Mouse (Mus musculus) heart, embryonic 16.5 days (tissue): ENCODE results near the gene Fbxl19. TPM values are rescaled to one million over a fixed set of nuclear protein-coding genes. Genes with fewer than 3 reads are reported as not detected.
"Not testable (repeated sequence)": the region's sequence is repeated elsewhere in the genome, so short reads cannot be mapped to it uniquely, and the experiment has no call there.

Experiments
- ATAC-seq: fragments of 200-750 bp; cut with Nextera tagmentation; replicated peaks from 2 replicates; pipeline ENCODE4 v1.8.0; 2017; ENCODE audit warnings: moderate number of reproducible peaks; ENCODE audit not compliant: insufficient read depth, low FRiP score; ENCODE audit errors: extremely low read depth
- H3K27ac ChIP-seq: fragments of 300-500 bp; sonication (generic); 2 replicates; pipeline ENCODE4 v1.5.1; 2014; ENCODE audit warnings: mild to moderate bottlenecking, low read length, control low read depth, moderate library complexity
- H3K27me3 ChIP-seq: fragments of 300-500 bp; sonication (generic); 2 replicates; pipeline ENCODE4 v1.6.1; 2014; ENCODE audit warnings: low read length, mixed read lengths; ENCODE audit not compliant: control insufficient read depth, insufficient read depth
- H3K36me3 ChIP-seq: fragments of 300-500 bp; sonication (generic); 2 replicates; pipeline ENCODE4 v1.6.1; 2014; ENCODE audit not compliant: control insufficient read depth, insufficient read depth
- H3K4me1 ChIP-seq: fragments of 300-500 bp; sonication (generic); 2 replicates; pipeline ENCODE4 v1.6.1; 2014; ENCODE audit warnings: low read length, mixed read lengths; ENCODE audit not compliant: control insufficient read depth, insufficient read depth
- H3K4me2 ChIP-seq: fragments of 300-500 bp; sonication (generic); 2 replicates; pipeline ENCODE4 v1.6.1; 2014; ENCODE audit warnings: low read depth, mild to moderate bottlenecking, control low read depth, low read length
- H3K4me3 ChIP-seq: fragments of 300-500 bp; sonication (generic); 2 replicates; pipeline ENCODE4 v1.5.1; 2014; ENCODE audit warnings: mild to moderate bottlenecking, control low read depth, low read length
- H3K9ac ChIP-seq: fragments of 300-500 bp; sonication (generic); 2 replicates; pipeline ENCODE4 v1.6.1; 2014; ENCODE audit warnings: low read length, control low read depth
- H3K9me3 ChIP-seq: fragments of 300-500 bp; sonication (generic); replicated peaks from 2 replicates; pipeline ENCODE4 v1.6.1; 2016; ENCODE audit warnings: low read length; ENCODE audit not compliant: control insufficient read depth
- WGBS: fragments of 180-500 bp; shearing (Covaris S2); extraction: QIAGEN DNeasy Blood & Tissue Kit; methylation state at CpG from one replicate; pipeline ENCODE4 v1.1.7; 2014; 5-methylcytosine and 5-hydroxymethylcytosine counted together
- polyA plus RNA-seq: library from polyadenylated mRNA; unstranded; fragments of >200 nt; fragmentation: Nextera tagmentation; extraction: Ambion mirVana; gene quantifications from 2 replicates; pipeline ENCODE4 v1.2.1, GENCODE M21; 2015

Fbxl19 gene
- polyA plus RNA-seq, 1 experiment from 2014 or later: 1.3 TPM

DNA sequence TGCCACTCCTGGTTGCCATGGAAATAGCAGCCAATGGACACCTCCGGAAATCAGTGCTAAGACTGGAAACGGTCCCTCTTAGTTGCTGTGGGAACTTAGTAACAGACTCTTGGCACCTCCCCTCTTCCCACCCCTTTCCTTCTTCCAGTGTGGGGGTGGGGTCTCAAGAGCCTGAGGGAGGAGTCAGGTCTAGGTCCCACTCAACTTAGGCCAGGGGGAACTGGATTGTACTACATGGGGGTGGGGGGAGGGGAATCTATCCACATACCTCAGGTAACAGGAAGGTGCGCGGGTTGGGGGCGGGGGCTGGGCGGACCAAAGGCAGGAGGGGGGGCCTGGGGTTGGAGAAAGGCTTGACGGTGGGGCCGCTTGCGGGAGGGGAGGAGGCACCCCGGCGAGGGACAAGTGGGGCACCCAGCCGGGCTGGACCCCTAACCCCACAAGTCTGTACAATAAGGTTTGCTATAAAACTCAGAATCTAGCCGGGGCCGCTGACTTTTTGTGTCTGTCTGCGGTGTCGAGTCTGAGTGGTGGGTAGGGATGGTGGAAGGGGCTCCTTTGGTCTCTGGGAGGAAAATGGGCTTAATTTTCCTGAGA is 24.8 kb downstream of the Fbxl19 start:
- Histone ChIP-seq H3K36me3 (peaks cover 12% of the 10 kb centered on the region), H3K27me3 (no peaks in the 10 kb centered on the region), H3K4me3 (peak overlapping the region; percentile 69), H3K4me1 (peaks cover 6% of the 10 kb centered on the region; the same call in 1 of the 2 replicates), H3K27ac (peak overlapping the region; percentile 84), H3K9ac (peak overlapping the region; percentile 85), H3K4me2 (peak overlapping the region; percentile 85), H3K9me3 (no peaks in the 10 kb centered on the region)
- ATAC-seq: peak; percentile 86
- whole genome bisulfite sequencing: 2% methylated on average over 16 of the region's 16 CpGs

DNA sequence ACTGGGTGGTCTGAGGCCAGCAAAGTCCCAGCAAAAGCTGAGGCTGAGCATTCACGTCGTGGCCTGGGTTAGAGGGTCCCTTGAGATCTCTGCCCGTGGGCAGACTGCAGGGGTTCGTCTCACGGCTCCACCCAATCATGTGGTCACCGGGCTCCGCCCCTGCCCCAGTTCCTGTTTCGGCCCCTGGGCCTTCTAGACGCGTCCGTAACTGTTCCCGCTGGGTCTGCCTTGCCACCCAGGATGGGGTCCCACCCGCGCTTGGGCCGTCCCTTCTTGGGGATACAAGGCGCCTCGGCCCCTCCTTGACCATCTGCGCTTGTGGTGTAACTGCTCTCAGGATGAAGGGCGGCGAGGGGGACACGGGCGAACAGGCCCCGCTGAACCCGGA is 25.3 kb downstream of the Fbxl19 start, which contains the start of gene Orai3:
Orai3 (plus strand) TSS at position 165 of the 388 bp plus-strand sequence.
- H3K36me3 ChIP-seq: peaks cover 12% of the 10 kb centered on the region
- H3K4me2 ChIP-seq: peak within 1 kb of the TSS; percentile 85
- under 1% methylated on average over 24 of the region's 24 CpGs for WGBS
- no peaks in the 10 kb centered on the region for H3K27me3 ChIP-seq
- H3K27ac ChIP-seq: peak within 1 kb of the TSS; percentile 84
- H3K4me1 ChIP-seq: peaks cover 6% of the 10 kb centered on the region; the same call in 1 of the 2 replicates
- ATAC-seq: peak; percentile 74
- H3K9me3 ChIP-seq: no peaks in the 10 kb centered on the region
- H3K4me3 ChIP-seq: peak within 1 kb of the TSS; percentile 69
- H3K9ac ChIP-seq: peak within 1 kb of the TSS; percentile 85

GRCm38 (mm10) chr7:127770039-127770905 is 25.9 kb downstream of the Fbxl19 start:
- ATAC-seq: peak; percentile 16; the same call in 1 of the 2 replicates
- Histone ChIP-seq H3K9ac (peak overlapping the region; percentile 85), H3K4me1 (peaks cover 6% of the 10 kb centered on the region; the same call in 1 of the 2 replicates), H3K27me3 (no peaks in the 10 kb centered on the region), H3K4me2 (peak overlapping the region; percentile 85), H3K27ac (peak overlapping the region; percentile 84), H3K4me3 (peak overlapping the region; percentile 69), H3K9me3 (no peaks in the 10 kb centered on the region), H3K36me3 (peaks cover 9% of the 10 kb centered on the region)
- under 1% methylated on average over 27 of the region's 27 CpGs for WGBS

GRCm38 (mm10) chr7:127771262-127771661 is 26.9 kb downstream of the Fbxl19 start:
- no peaks in the 10 kb centered on the region for H3K9me3 ChIP-seq
- H3K27ac ChIP-seq: no peak overlapping the region
- H3K36me3 ChIP-seq: peaks cover 6% of the 10 kb centered on the region
- 61% methylated on average over 5 of the region's 5 CpGs for WGBS
- no peak overlapping the region for H3K9ac ChIP-seq
- peaks cover 8% of the 10 kb centered on the region for H3K4me1 ChIP-seq
- no peaks in the 10 kb centered on the region for H3K27me3 ChIP-seq
- H3K4me3 ChIP-seq: peak overlapping the region; percentile 69; the same call in 1 of the 2 replicates
- H3K4me2 ChIP-seq: peak overlapping the region; percentile 85; the same call in 1 of the 2 replicates
- ATAC-seq: no peak

DNA sequence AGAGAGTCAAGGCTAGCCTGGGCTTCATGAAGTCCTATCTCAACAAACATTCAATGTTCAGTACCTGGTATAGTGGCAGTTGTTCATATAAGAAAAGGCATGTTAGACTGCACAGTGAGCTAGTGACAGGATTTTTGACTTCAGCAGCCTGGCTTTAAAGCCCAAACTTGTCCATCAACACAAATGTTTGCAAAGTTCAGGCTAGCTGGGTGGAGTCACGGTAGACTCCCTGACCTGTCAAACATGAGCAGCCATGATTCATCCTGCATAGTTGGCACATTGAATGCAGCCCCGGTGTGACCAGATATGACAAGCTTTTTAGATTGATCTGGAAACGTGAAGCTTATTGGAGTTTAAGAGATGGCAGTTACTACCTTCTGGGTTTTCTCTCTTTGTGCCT is 27.7 kb downstream of the Fbxl19 start:
- H3K4me1 ChIP-seq: peaks cover 8% of the 10 kb centered on the region
- H3K4me2 ChIP-seq: no peak overlapping the region
- no peak for ATAC-seq
- no peaks in the 10 kb centered on the region for H3K27me3 ChIP-seq
- no peak overlapping the region for H3K9ac ChIP-seq
- 66% methylated on average over 3 of the region's 3 CpGs for WGBS
- H3K27ac ChIP-seq: no peak overlapping the region
- H3K36me3 ChIP-seq: peaks cover 6% of the 10 kb centered on the region
- no peaks in the 10 kb centered on the region for H3K9me3 ChIP-seq
- H3K4me3 ChIP-seq: no peak overlapping the region

DNA sequence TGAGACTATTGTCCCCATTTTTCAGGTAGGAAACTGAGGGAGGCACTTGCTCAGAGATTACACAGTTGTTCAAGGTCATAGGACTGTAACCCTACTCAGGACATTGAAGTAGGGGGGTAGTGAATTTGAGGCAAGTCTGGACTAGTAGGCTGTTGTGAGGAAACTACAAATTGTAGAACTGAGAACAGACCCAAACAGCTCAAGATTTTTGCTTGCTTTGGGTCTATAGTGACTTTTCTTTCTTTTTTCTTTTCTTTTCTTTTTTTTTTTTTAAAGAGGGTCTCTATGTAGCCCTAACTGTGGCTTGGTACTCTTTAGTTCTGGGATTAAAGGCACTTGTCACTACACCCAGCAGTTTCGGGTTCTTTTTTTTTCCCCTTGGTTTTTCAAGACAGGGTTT is 28.2 kb downstream of the Fbxl19 start:
- no peak for ATAC-seq

GRCm38 (mm10) chr7:127773664-127774384 is 29.5 kb downstream of the Fbxl19 start:
- H3K4me3 ChIP-seq: no peak overlapping the region
- no peaks in the 10 kb centered on the region for H3K36me3 ChIP-seq
- H3K27me3 ChIP-seq: no peaks in the 10 kb centered on the region
- no peak overlapping the region for H3K27ac ChIP-seq
- 44% methylated on average over 9 of the region's 9 CpGs for WGBS
- ATAC-seq: no peak
- H3K9ac ChIP-seq: no peak overlapping the region
- H3K4me1 ChIP-seq: peaks cover 17% of the 10 kb centered on the region
- no peak overlapping the region for H3K4me2 ChIP-seq
- no peaks in the 10 kb centered on the region for H3K9me3 ChIP-seq

More for the DNA sequence above, 28.2 kb downstream of the Fbxl19 start:
- Histone ChIP-seq H3K4me2 (no peak overlapping the region), H3K27me3 (no peaks in the 10 kb centered on the region), H3K9ac (no peak overlapping the region), H3K36me3 (peaks cover 6% of the 10 kb centered on the region), H3K9me3 (no peaks in the 10 kb centered on the region), H3K4me3 (no peak overlapping the region), H3K4me1 (peaks cover 8% of the 10 kb centered on the region), H3K27ac (no peak overlapping the region)
- WGBS: 86% methylated on average over 1 of the region's 1 CpGs

DNA sequence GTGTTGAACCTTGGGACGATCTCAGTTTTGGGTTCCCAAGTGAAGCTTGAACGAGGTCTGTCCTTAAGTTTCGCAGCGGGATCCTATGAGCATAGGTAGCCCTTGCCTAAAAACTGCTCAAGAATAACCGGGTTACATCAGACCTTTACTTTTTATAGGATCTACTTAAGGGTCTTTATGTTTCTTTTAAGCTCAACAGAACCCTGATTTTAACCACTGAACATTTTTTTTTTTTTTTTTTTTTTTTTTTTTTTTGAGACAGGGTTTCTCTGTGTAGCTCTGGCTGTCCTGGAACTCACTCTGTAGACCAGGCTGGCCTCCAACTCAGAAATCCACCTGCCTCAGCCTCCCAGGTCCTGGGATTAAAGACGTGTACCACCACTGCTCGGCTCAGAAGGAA is 31.5 kb downstream of the Fbxl19 start:
- WGBS: 70% methylated on average over 7 of the region's 7 CpGs
- H3K9ac ChIP-seq: peak overlapping the region; percentile 93
- peaks cover 11% of the 10 kb centered on the region for H3K4me1 ChIP-seq
- not testable (repeated sequence) for ATAC-seq, H3K9me3 ChIP-seq, H3K27me3 ChIP-seq
- H3K36me3 ChIP-seq: peaks cover 12% of the 10 kb centered on the region
- H3K4me3 ChIP-seq: peak overlapping the region; percentile 78
- H3K27ac ChIP-seq: peak overlapping the region; percentile 99
- H3K4me2 ChIP-seq: peak overlapping the region; percentile 76
